Mouse (Mus musculus): ENCODE measurements around the gene Shroom3.

DNA sequence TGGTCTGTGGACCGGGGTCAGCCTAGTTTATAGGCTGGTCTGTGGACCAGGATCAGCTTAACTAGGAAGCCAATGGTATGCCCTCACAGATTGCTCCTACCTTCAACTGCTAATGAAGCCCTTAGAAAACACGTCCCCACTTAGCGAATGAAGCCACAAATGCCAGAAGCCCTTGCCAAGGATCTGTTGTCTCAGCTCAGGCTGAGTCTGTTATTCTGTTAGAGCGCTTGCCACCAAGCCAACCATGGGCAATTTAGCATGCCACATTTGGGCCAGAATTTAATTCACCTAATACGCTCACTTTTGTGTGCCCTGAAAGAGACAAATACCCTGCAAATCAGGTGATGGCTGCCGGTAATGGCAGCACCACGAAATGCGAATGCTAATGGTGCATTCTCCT is 20.4 kb downstream of the Shroom3 start:
- no peak for TF ChIP-seq CTCF (IDR thresholded peaks at IDR 0.05; ENCODE audit: low read depth, low read length)
- TF ChIP-seq POLR2A (IDR thresholded peaks at IDR 0.05; ENCODE audit: borderline replicate concordance, low read depth, low read length): no peak

All from bone marrow macrophage, adult 2 months (primary cell).